9 mouse cellular contexts compared by ENCODE assay signal in genomic region chr5:150583622-150584336, GRCm38 (mm10). TPM values are rescaled to one million over a fixed set of nuclear protein-coding genes. Genes with fewer than 3 reads are reported as not detected.
A peak's percentile ranks its signal among the peaks of the same experiment; 100 is the strongest.
DNase-seq lines count a peak whose midpoint lies in the region; ATAC-seq and TF ChIP-seq lines count a peak whose summit lies in the region.
"Had no signal": no experiment of that assay in that cellular context is flagged by ENCODE, and none has a peak within 500 bp of the region (broad histone marks: within the 10 kb centered on the region; RNA-seq: fewer than 3 reads in every experiment).

No protein-coding gene starts in this region.

- TF ChIP-seq CTCF in cerebellum, adult 2 months (IDR thresholded peaks at IDR 0.05; ENCODE audit: borderline replicate concordance, insufficient read depth, low read depth, low read length), result no peak

- no peak overlapping the region for H3K27ac ChIP-seq in cerebellum, adult 2 months (ENCODE audit: insufficient read depth, low read length)
- no peak overlapping the region for H3K27ac ChIP-seq in midbrain, embryonic 16.5 days (ENCODE audit: low read length)
- H3K27ac ChIP-seq: heart, embryonic 15.5 days had no signal

- no peak overlapping the region for H3K4me2 ChIP-seq in midbrain, embryonic 16.5 days (ENCODE audit: low read length)
- H3K4me2 ChIP-seq: heart, embryonic 15.5 days had no signal

- H3K9me3 ChIP-seq in midbrain, embryonic 16.5 days (replicated peaks; ENCODE audit: control insufficient read depth, low read length, poor library complexity, severe bottlenecking), result no peaks in the 10 kb centered on the region
- H3K9me3 ChIP-seq: heart, embryonic 15.5 days had no signal

- intact Hi-C loops in left cerebral cortex, postnatal 4 days (cut with DNase I), result no loop called here

- no peak overlapping the region for H3K4me3 ChIP-seq in cerebellum, adult 2 months (replicated peaks; ENCODE audit: insufficient read depth, low read depth, low read length)
- H3K4me3 ChIP-seq in midbrain, embryonic 16.5 days (ENCODE audit: low read depth, low read length), result no peak overlapping the region
- H3K4me3 ChIP-seq: heart, embryonic 15.5 days had no signal

- peaks cover 11% of the 10 kb centered on the region for H3K4me1 ChIP-seq in cerebellum, adult 2 months (ENCODE audit: control insufficient read depth, insufficient read depth, low read length)
- no peaks in the 10 kb centered on the region for H3K4me1 ChIP-seq in midbrain, embryonic 16.5 days (ENCODE audit: control insufficient read depth, insufficient read depth, low read length)
- H3K4me1 ChIP-seq: heart, embryonic 15.5 days had no signal

- ATAC-seq in inflammation-experienced regulatory T-cells, adult 6 months, result no peak
- no peak for ATAC-seq in midbrain, embryonic 16.5 days

- 27% methylated on average over 5 of the region's 5 CpGs for WGBS in cerebellum, adult 2 months
- 70% methylated on average over 5 of the region's 5 CpGs for WGBS in midbrain, embryonic 16.5 days

- H3K36me3 ChIP-seq in midbrain, embryonic 16.5 days (ENCODE audit: control insufficient read depth, insufficient read depth, low read length), result no peaks in the 10 kb centered on the region
- H3K36me3 ChIP-seq: heart, embryonic 15.5 days had no signal

- DNase-seq in cerebellum, adult 2 months, result peak; percentile 43 to 44
- no peak for DNase-seq in cerebellum, adult 8-10 months
- peak; percentile 27 for DNase-seq in ovary, postnatal 36 days (ENCODE audit: low spot score)
- DNase-seq in ovary, postnatal 14 days (ENCODE audit: low spot score), result no peak
- peak; percentile 18 for DNase-seq in kidney, postnatal 10 days
- DNase-seq in left cerebral cortex, postnatal 4 days, result no peak

- no peaks in the 10 kb centered on the region for H3K27me3 ChIP-seq in cerebellum, adult 2 months (ENCODE audit: control insufficient read depth, insufficient read depth, low read length)
- H3K27me3 ChIP-seq in midbrain, embryonic 16.5 days (ENCODE audit: control insufficient read depth, insufficient read depth, low read depth, low read length), result no peaks in the 10 kb centered on the region
- H3K27me3 ChIP-seq: heart, embryonic 15.5 days had no signal

- TF ChIP-seq POLR2A in cerebellum, adult 2 months (IDR thresholded peaks at IDR 0.05; ENCODE audit: borderline replicate concordance, insufficient read depth, low read length), result no peak

- H3K9ac ChIP-seq in midbrain, embryonic 16.5 days (ENCODE audit: low read depth, low read length), result no peak overlapping the region
- H3K9ac ChIP-seq: heart, embryonic 15.5 days had no signal

RNA-seq across cellular contexts. Expression of gene N4bp2l1, which starts 13.2 kb away (rescaled TPM):
- polyA plus RNA-seq in cerebellum, adult 2 months (2012; rRNA removed), result 45.7 and 46.9 TPM in 2 replicates
- 10 to 100 TPM; 46.9 to 61.2 (median 57.9) TPM for polyA plus RNA-seq in inflammation-experienced regulatory T-cells, adult 6 months (2017; shearing (Covaris generic))
- 16.8 and 19.9 TPM in 2 replicates for polyA plus RNA-seq in midbrain, embryonic 16.5 days (2015; fragmentation: Nextera tagmentation; extraction: Ambion mirVana)
- total RNA-seq in left cerebral cortex, postnatal 4 days (2021), result 10 to 100 TPM; 18.9 to 20.8 TPM

Comparison
In these comparisons a context has a peak if more than half of its experiments do, and no peak if none do; other contexts are left out.
1. DNase-seq: peak in cerebellum, adult 2 months (2 of 2), ovary, postnatal 36 days (single experiment) and kidney, postnatal 10 days (single experiment); none in cerebellum, adult 8-10 months (single experiment), ovary, postnatal 14 days (single experiment) and left cerebral cortex, postnatal 4 days (single experiment).